Mouse (Mus musculus): ENCODE results near the gene Rundc3b.

Rundc3b gene

GRCm38 (mm10) chr5:8488701-8489297, 134.0 kb downstream of the Rundc3b start:
- no peak for DNase-seq (ENCODE audit: low read depth, low spot score)

DNA sequence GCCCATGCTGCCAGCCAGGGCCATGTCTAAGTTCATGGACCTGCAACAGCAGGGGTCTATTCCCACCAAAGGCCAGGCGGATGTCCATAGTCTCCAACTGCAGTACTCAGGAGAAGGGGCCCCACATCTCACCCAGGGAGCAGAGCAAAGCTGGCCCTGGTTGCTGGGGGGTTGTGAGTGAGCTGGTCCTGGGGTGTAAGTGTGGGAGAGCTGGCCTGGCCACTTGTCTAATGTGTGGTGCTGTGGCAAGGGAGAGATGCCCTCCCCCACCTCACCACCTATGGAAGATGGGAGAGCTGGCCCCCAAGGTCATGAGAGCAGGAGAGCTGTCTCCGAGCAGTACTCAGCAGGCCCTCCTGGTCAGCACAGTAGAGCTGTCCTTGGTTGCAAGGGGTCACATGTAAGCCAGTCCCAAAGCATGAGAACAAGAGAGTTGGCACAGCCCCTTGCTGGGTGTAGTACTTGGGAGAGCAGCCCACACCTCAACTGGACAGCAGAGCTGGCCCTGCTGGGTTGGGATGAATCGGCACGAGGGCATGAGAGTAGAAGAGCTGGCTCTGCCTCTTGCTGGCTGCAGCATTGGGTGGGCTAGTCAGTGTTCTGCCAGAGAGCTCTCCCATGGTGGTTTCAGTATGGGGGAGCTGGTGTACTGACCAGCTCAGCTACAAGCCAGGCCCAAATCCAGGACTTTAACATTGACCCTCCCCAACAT, 134.6 kb downstream of the Rundc3b start:
- DNase-seq (ENCODE audit: low read depth, low spot score): no peak

DNA sequence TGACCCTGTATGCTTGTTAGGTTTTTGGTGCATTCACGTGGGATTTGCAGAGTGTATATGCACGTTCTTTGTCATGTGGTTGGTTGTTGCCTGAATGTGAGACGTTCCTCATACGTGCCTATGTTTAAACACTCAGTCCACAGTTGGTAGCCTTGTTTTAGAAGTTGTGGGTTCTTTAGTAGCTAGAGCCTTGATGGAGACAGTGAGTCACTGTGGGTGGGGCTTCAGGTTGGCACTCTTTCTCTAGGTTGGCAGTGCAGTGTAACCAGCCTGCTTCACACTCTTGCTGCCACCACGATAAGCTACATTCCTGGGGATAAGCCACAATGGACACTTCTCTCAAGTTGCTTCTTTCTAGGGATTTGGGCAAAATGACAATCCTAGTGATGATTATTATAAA, 166.2 kb downstream of the Rundc3b start:
- DNase-seq (ENCODE audit: low read depth, low spot score): no peak

- no peak for DNase-seq (ENCODE audit: low read depth, low spot score)
These were observed 167.2 kb downstream of the Rundc3b start for GRCm38 (mm10) chr5:8455565-8455964.

Measured in telencephalon, adult 2 months (tissue).